Mouse (Mus musculus) gastrocnemius, postnatal 25 days (tissue): ENCODE data around the gene Snap23. TPM values are rescaled to one million over a fixed set of nuclear protein-coding genes. Genes with fewer than 3 reads are reported as not detected.

Experiments
- DNase-seq: peaks from one replicate; pipeline ENCODE4 v3.0.0; 2022
- total RNA-seq, 2 experiments: library from RNA; stranded (reverse); gene quantifications; 1 replicate in 1 of 2; 2 replicates in 1 of 2; pipeline ENCODE4 v1.2.3; 2021

The Snap23 gene
- total RNA-seq, 2 experiments from 2014 or later: 45.3 to 47.1 TPM

GRCm38 (mm10) chr2:120578286-120578685 lies 10.8 kb downstream of the Snap23 start:
- no peak for DNase-seq

GRCm38 (mm10) chr2:120589759-120590158 lies 22.3 kb downstream of the Snap23 start:
- DNase-seq: no peak

GRCm38 (mm10) chr2:120592227-120592626 lies 24.8 kb downstream of the Snap23 start:
- no peak for DNase-seq

- DNase-seq: no peak
Observed at GRCm38 (mm10) chr2:120597734-120598133, 30.3 kb downstream of the Snap23 start.

GRCm38 (mm10) chr2:120599506-120599905 lies 32.0 kb downstream of the Snap23 start:
- DNase-seq: no peak

GRCm38 (mm10) chr2:120606021-120606690 lies 38.7 kb downstream of the Snap23 start:
- no peak for DNase-seq

- peak; percentile 87 for DNase-seq
Observed at GRCm38 (mm10) chr2:120608830-120609723, 41.6 kb downstream of the Snap23 start, which contains the start of the genes Haus2 and Lrrc57. Haus2 (plus strand) TSS chr2:120609383. Lrrc57 (minus strand) TSS chr2:120609520.

GRCm38 (mm10) chr2:120616279-120617163 lies 49.0 kb downstream of the Snap23 start:
- DNase-seq: no peak

GRCm38 (mm10) chr2:120619538-120619937 lies 52.1 kb downstream of the Snap23 start:
- DNase-seq: no peak

- no peak for DNase-seq
Observed at GRCm38 (mm10) chr2:120622920-120623319, 55.4 kb downstream of the Snap23 start.

GRCm38 (mm10) chr2:120628076-120628865 lies 60.8 kb downstream of the Snap23 start:
- no peak for DNase-seq

- DNase-seq: peak; percentile 99
Observed at GRCm38 (mm10) chr2:120628886-120629735, 61.6 kb downstream of the Snap23 start, which contains the start of gene Stard9. Stard9 (plus strand) TSS chr2:120629121.

GRCm38 (mm10) chr2:120630246-120630645 lies 62.8 kb downstream of the Snap23 start:
- peak; percentile 23 for DNase-seq

GRCm38 (mm10) chr2:120630655-120631054 lies 63.2 kb downstream of the Snap23 start:
- no peak for DNase-seq

- no peak for DNase-seq
Observed at GRCm38 (mm10) chr2:120631521-120631920, 64.0 kb downstream of the Snap23 start.

GRCm38 (mm10) chr2:120631957-120632356 lies 64.5 kb downstream of the Snap23 start:
- DNase-seq: peak; percentile 21

GRCm38 (mm10) chr2:120640835-120641234 lies 73.4 kb downstream of the Snap23 start:
- DNase-seq: no peak

GRCm38 (mm10) chr2:120643836-120644235 lies 76.4 kb downstream of the Snap23 start:
- DNase-seq: peak; percentile 80

- peak; percentile 24 for DNase-seq
Observed at GRCm38 (mm10) chr2:120646777-120647176, 79.3 kb downstream of the Snap23 start.
